Mouse (Mus musculus): Measurements from ENCODE around the gene Cep112.

DNA sequence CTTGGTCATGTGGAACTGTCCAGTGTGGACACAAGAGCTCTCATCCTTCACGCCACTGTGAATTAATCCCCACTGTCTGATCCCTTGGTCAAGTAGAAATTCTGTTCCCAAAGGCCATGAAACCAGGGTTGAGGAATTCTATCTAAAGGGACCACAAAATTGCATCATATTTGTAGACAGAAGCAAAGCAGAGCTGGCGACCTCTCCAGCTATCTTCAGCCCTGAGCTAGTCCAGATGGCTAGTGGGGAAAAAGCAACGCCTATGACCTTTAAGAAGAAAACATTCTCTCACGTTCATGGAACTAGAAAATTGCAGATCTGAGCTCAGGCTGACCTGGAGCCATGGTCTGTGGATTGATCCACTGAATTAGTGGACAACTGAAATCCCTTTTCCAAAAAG is 455.6 kb downstream of the Cep112 start:
- no peak for TF ChIP-seq CTCF (IDR thresholded peaks at IDR 0.05; ENCODE audit: low read depth)
- no peak for TF ChIP-seq EP300 (IDR thresholded peaks at IDR 0.05; ENCODE audit: low read depth)

Data from liver, embryonic 14.5 days (tissue).